Mouse (Mus musculus): ENCODE results near the gene Gm11214.

Gene Gm11214

GRCm38 (mm10) chr4:63663279-63663678, at the start of gene Gm11214:
Gene Gm11214, minus strand, starts transcription at chr4:63663379.
- DNase-seq (ENCODE audit: low spot score): no peak

- DNase-seq (ENCODE audit: low spot score): no peak
These were observed 48.7 kb upstream of the Gm11214 start for GRCm38 (mm10) chr4:63711886-63712285.

GRCm38 (mm10) chr4:63710431-63711220, 47.4 kb upstream of the Gm11214 start:
- DNase-seq (ENCODE audit: low spot score): no peak

- DNase-seq (ENCODE audit: low spot score): no peak
These were observed 43.2 kb upstream of the Gm11214 start for GRCm38 (mm10) chr4:63706279-63706971.

- no peak for DNase-seq (ENCODE audit: low spot score)
These were observed 41.1 kb upstream of the Gm11214 start for GRCm38 (mm10) chr4:63704232-63704631.

- DNase-seq (ENCODE audit: low spot score): no peak
These were observed 40.5 kb upstream of the Gm11214 start for GRCm38 (mm10) chr4:63703686-63704085.

- DNase-seq (ENCODE audit: low spot score): no peak
These were observed 39.0 kb upstream of the Gm11214 start for GRCm38 (mm10) chr4:63702006-63702704.

GRCm38 (mm10) chr4:63699749-63700148, 36.6 kb upstream of the Gm11214 start:
- DNase-seq (ENCODE audit: low spot score): no peak

- no peak for DNase-seq (ENCODE audit: low spot score)
These were observed 33.7 kb upstream of the Gm11214 start for GRCm38 (mm10) chr4:63696921-63697320.

GRCm38 (mm10) chr4:63692351-63692750, 29.2 kb upstream of the Gm11214 start:
- no peak for DNase-seq (ENCODE audit: low spot score)

GRCm38 (mm10) chr4:63687429-63687828, 24.2 kb upstream of the Gm11214 start:
- DNase-seq (ENCODE audit: low spot score): peak; percentile 23

GRCm38 (mm10) chr4:63686157-63686556, 23.0 kb upstream of the Gm11214 start:
- peak; percentile 66 for DNase-seq (ENCODE audit: low spot score)

- DNase-seq (ENCODE audit: low spot score): no peak
These were observed 22.0 kb upstream of the Gm11214 start for GRCm38 (mm10) chr4:63685253-63685525.

- no peak for DNase-seq (ENCODE audit: low spot score)
These were observed 21.5 kb upstream of the Gm11214 start for GRCm38 (mm10) chr4:63684412-63685252.

- DNase-seq (ENCODE audit: low spot score): no peak
These were observed 20.5 kb upstream of the Gm11214 start for GRCm38 (mm10) chr4:63683716-63684115.

- DNase-seq (ENCODE audit: low spot score): peak; percentile 16
These were observed 19.9 kb upstream of the Gm11214 start for GRCm38 (mm10) chr4:63683056-63683455.

- DNase-seq (ENCODE audit: low spot score): no peak
These were observed 19.3 kb upstream of the Gm11214 start for GRCm38 (mm10) chr4:63682441-63682840.

- no peak for DNase-seq (ENCODE audit: low spot score)
These were observed 18.4 kb upstream of the Gm11214 start for GRCm38 (mm10) chr4:63681557-63681956.

- DNase-seq (ENCODE audit: low spot score): no peak
These were observed 11.9 kb upstream of the Gm11214 start for GRCm38 (mm10) chr4:63675128-63675527.

GRCm38 (mm10) chr4:63668255-63668654, 5.1 kb upstream of the Gm11214 start:
- DNase-seq (ENCODE audit: low spot score): peak; percentile 60

- DNase-seq (ENCODE audit: low spot score): no peak
These were observed 2.6 kb upstream of the Gm11214 start for GRCm38 (mm10) chr4:63665738-63666137.

GRCm38 (mm10) chr4:63661857-63662256, 1.3 kb downstream of the Gm11214 start:
- DNase-seq (ENCODE audit: low spot score): no peak
